Mouse (Mus musculus) spleen, adult 12 weeks (tissue): Measurements from ENCODE around the gene Uhmk1.
A peak's percentile ranks its signal among the peaks of the same experiment; 100 is the strongest.

Experiments
- DNase-seq: peaks from one replicate; pipeline ENCODE4 v3.0.0; 2022; ENCODE audit warnings: low spot score

Uhmk1 gene

GRCm38 (mm10) chr1:170174814-170175332 is 40.3 kb downstream of the Uhmk1 start, which contains the start of gene Uap1:
Gene Uap1, minus strand, starts transcription at chr1:170174957.
- DNase-seq, result peak; percentile 100

GRCm38 (mm10) chr1:170173991-170174813 is 41.0 kb downstream of the Uhmk1 start:
- DNase-seq, result no peak

GRCm38 (mm10) chr1:170167781-170168180 is 47.4 kb downstream of the Uhmk1 start:
- DNase-seq, result no peak

GRCm38 (mm10) chr1:170164913-170165312 is 50.3 kb downstream of the Uhmk1 start:
- DNase-seq, result no peak

GRCm38 (mm10) chr1:170164053-170164614 is 51.1 kb downstream of the Uhmk1 start:
- DNase-seq, result no peak

GRCm38 (mm10) chr1:170163398-170163943 is 51.7 kb downstream of the Uhmk1 start:
- DNase-seq, result no peak

- DNase-seq, result no peak
Observed at GRCm38 (mm10) chr1:170161852-170162251, 53.3 kb downstream of the Uhmk1 start.

GRCm38 (mm10) chr1:170160397-170160938 is 54.7 kb downstream of the Uhmk1 start:
- no peak for DNase-seq

- DNase-seq, result no peak
Observed at GRCm38 (mm10) chr1:170159707-170160106, 55.5 kb downstream of the Uhmk1 start.

- DNase-seq, result no peak
Observed at GRCm38 (mm10) chr1:170155761-170156160, 59.4 kb downstream of the Uhmk1 start.

GRCm38 (mm10) chr1:170155298-170155697 is 59.9 kb downstream of the Uhmk1 start:
- no peak for DNase-seq

- DNase-seq, result no peak
Observed at GRCm38 (mm10) chr1:170153986-170154385, 61.2 kb downstream of the Uhmk1 start.

GRCm38 (mm10) chr1:170152552-170152951 is 62.6 kb downstream of the Uhmk1 start:
- DNase-seq, result no peak

- no peak for DNase-seq
Observed at GRCm38 (mm10) chr1:170150870-170151269, 64.3 kb downstream of the Uhmk1 start.

- no peak for DNase-seq
Observed at GRCm38 (mm10) chr1:170149756-170150155, 65.4 kb downstream of the Uhmk1 start.

- no peak for DNase-seq
Observed at GRCm38 (mm10) chr1:170148536-170148935, 66.7 kb downstream of the Uhmk1 start.

- DNase-seq, result peak; percentile 19
Observed at GRCm38 (mm10) chr1:170147651-170148448, 67.3 kb downstream of the Uhmk1 start.

- DNase-seq, result no peak
Observed at GRCm38 (mm10) chr1:170145606-170146005, 69.6 kb downstream of the Uhmk1 start.
